Mouse (Mus musculus) layer of hippocampus, postnatal 25 days (tissue): ENCODE results near the gene Sdk2. TPM values are rescaled to one million over a fixed set of nuclear protein-coding genes. Genes with fewer than 3 reads are reported as not detected.

Experiments
- DNase-seq, 2 experiments: peaks; one replicate each; pipeline ENCODE4 v3.0.0; 2022; ENCODE audit warnings: mixed read lengths in 2 of 2, low spot score in 1 of 2; ENCODE audit errors: extremely low spot score in 1 of 2
- total RNA-seq, 2 experiments: library from RNA; stranded (reverse); gene quantifications; 2 replicates each; pipeline ENCODE4 v1.2.3; 2021

The Sdk2 gene
- total RNA-seq, 2 experiments from 2014 or later, result 22.9 to 27.2 TPM

- DNase-seq, result no peak
Observed at GRCm38 (mm10) chr11:113726994-113727888, 339.6 kb downstream of the Sdk2 start.
